Mouse (Mus musculus) neural tube, embryonic 11.5 days (tissue): Measurements from ENCODE around the gene Ppm1h. TPM values are rescaled to one million over a fixed set of nuclear protein-coding genes. Genes with fewer than 3 reads are reported as not detected.

Experiments used
- ATAC-seq: fragments of 200-750 bp; cut with Nextera tagmentation; 2 replicates; pipeline ENCODE4 v1.8.0; 2017; ENCODE audit warnings: moderate number of reproducible peaks, mild to moderate bottlenecking, moderate TSS enrichment, moderate library complexity; ENCODE audit not compliant: insufficient read depth, low FRiP score, low TSS enrichment
- DNase-seq: peaks from one replicate; pipeline ENCODE4 v3.0.0-alpha.2; 2015; ENCODE audit warnings: low spot score
- H3K27ac ChIP-seq: fragments of 300-500 bp; sonication (generic); 2 replicates; pipeline ENCODE4 v1.5.1; 2014; ENCODE audit warnings: low read depth, mild to moderate bottlenecking, low read length
- H3K27me3 ChIP-seq: fragments of 300-500 bp; sonication (generic); 2 replicates; pipeline ENCODE4 v1.6.1; 2014; ENCODE audit warnings: mild to moderate bottlenecking, low read length, mixed read lengths; ENCODE audit not compliant: control insufficient read depth, insufficient read depth
- H3K36me3 ChIP-seq: fragments of 300-500 bp; sonication (generic); 2 replicates; pipeline ENCODE4 v1.6.1; 2014; ENCODE audit warnings: mild to moderate bottlenecking, low read length, moderate library complexity, mixed read lengths; ENCODE audit not compliant: control insufficient read depth, insufficient read depth
- H3K4me1 ChIP-seq: fragments of 300-500 bp; sonication (generic); 2 replicates; pipeline ENCODE4 v1.6.1; 2014; ENCODE audit warnings: low read length, mixed read lengths; ENCODE audit not compliant: control insufficient read depth, insufficient read depth
- H3K4me2 ChIP-seq: fragments of 300-500 bp; sonication (generic); 2 replicates; pipeline ENCODE4 v1.6.1; 2014; ENCODE audit warnings: low read depth, mild to moderate bottlenecking, moderate library complexity
- H3K4me3 ChIP-seq: fragments of 300-500 bp; sonication (generic); 2 replicates; pipeline ENCODE4 v1.5.1; 2014; ENCODE audit warnings: low read depth, low read length
- H3K9ac ChIP-seq: fragments of 300-500 bp; sonication (generic); 2 replicates; pipeline ENCODE4 v1.6.1; 2014; ENCODE audit warnings: mild to moderate bottlenecking, low read length
- H3K9me3 ChIP-seq: fragments of 300-500 bp; sonication (generic); 2 replicates; pipeline ENCODE4 v1.6.1; 2016; ENCODE audit warnings: low read length; ENCODE audit not compliant: control insufficient read depth
- WGBS: fragments of 180-500 bp; shearing (Covaris S2); extraction: QIAGEN DNeasy Blood & Tissue Kit; methylation state at CpG from one replicate; pipeline ENCODE4 v1.1.7; 2014; 5-methylcytosine and 5-hydroxymethylcytosine counted together
- polyA plus RNA-seq: library from polyadenylated mRNA; unstranded; fragments of >200 nt; fragmentation: Nextera tagmentation; extraction: Ambion mirVana; gene quantifications from 2 replicates; pipeline ENCODE4 v1.2.1, GENCODE M21; 2014

The Ppm1h gene
- polyA plus RNA-seq, 1 experiment from 2014 or later = 15.1 TPM

DNA sequence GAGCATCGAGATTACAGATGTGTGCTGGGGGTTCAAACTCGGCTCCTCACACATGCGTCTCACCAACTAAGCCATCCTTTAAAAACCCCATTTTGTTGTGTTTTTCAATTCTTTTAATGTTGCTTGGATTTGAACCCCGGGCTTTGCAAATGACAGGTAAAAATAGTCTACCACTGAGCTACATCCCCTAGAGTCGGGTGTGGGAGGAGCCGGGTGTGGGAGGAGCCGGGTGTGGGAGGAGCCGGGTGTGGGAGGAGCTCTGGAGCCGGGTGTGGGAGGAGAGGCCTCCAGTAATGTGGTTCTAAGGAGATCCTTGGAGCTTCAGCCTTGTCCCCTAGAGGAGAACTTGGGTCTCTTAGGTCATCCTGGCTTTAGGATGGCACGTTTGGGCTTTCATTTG is 152.1 kb downstream of the Ppm1h start:
- no peak for DNase-seq
- Histone ChIP-seq H3K36me3 (no peaks in the 10 kb centered on the region), H3K27ac (no peak overlapping the region), H3K4me1 (no peaks in the 10 kb centered on the region), H3K9me3 (no peaks in the 10 kb centered on the region; the same call in 1 of the 2 replicates), H3K4me2 (no peak overlapping the region), H3K9ac (no peak overlapping the region), H3K4me3 (no peak overlapping the region), H3K27me3 (no peaks in the 10 kb centered on the region)
- ATAC-seq = no peak
- 89% methylated on average over 10 of the region's 10 CpGs for WGBS

DNA sequence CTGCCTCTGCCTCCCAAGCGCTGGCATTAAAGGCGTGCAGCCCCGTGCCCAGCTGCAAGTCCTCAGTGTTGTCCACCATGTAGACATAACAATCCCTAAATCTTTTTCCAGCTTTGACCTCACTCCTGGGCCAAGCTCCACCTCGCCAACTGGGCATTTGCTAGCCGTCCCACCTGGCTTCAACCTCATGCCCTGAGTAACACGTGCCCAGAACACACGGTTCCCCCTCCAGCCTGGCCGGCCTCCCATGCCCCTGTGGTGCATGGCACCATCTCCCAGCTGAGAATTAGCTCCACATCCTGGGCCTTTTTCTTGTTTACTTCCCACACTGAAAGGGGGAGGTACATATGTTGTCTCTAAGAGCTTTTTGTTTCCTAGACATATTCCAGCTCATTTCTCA is 163.5 kb downstream of the Ppm1h start:
- Histone ChIP-seq H3K9me3 (no peaks in the 10 kb centered on the region), H3K27ac (no peak overlapping the region), H3K27me3 (no peaks in the 10 kb centered on the region), H3K4me3 (no peak overlapping the region), H3K36me3 (no peaks in the 10 kb centered on the region), H3K4me1 (no peaks in the 10 kb centered on the region), H3K9ac (no peak overlapping the region), H3K4me2 (no peak overlapping the region)
- no peak for DNase-seq
- ATAC-seq = no peak
- 90% methylated on average over 8 of the region's 8 CpGs for WGBS

DNA sequence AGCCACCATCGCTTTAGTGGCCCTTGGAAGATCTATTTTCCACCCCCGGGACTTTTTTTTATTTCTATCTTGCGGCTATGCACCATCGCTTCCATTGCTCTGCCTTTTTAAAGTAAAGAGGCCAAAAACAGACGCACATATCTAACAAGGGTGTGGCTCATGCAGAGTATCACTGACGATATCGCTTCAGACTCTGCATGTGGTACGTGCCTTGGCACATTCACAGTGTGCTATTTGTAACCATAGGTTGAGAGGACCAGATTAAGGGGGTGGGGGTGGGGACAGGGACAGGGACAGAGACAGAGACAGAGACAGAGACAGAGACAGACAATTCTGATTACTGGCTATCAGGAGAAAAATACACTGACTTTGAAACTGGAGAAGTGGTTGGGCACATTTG is 164.4 kb downstream of the Ppm1h start:
- 96% methylated on average over 8 of the region's 8 CpGs for WGBS
- Histone ChIP-seq H3K4me1 (no peaks in the 10 kb centered on the region), H3K4me2 (no peak overlapping the region), H3K27ac (no peak overlapping the region), H3K27me3 (no peaks in the 10 kb centered on the region), H3K36me3 (no peaks in the 10 kb centered on the region), H3K9ac (no peak overlapping the region), H3K9me3 (no peaks in the 10 kb centered on the region), H3K4me3 (no peak overlapping the region)
- DNase-seq = no peak
- no peak for ATAC-seq

DNA sequence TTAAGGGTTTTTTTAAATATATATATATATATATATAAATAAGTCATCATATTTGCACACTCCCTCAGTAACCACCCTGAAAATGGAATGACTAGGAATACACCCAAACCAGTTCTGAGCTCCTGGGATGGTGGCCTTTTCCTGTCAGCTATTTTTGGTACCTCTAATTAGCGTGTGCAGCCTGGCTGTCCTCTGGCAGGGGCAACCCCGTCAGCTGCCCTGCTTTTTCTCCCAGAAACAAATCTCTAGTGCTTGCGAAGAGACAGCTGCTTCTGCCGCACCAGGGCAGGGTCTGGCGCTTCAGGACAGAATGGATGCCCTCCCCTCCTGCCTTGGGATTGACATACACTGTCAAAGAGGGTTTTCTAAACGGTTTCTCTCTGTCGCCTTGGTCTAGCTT is 166.9 kb downstream of the Ppm1h start:
- 67% methylated on average over 7 of the region's 7 CpGs for WGBS
- H3K9me3 ChIP-seq = no peaks in the 10 kb centered on the region
- H3K9ac ChIP-seq = no peak overlapping the region
- no peaks in the 10 kb centered on the region for H3K36me3 ChIP-seq
- H3K4me2 ChIP-seq = no peak overlapping the region
- no peaks in the 10 kb centered on the region for H3K27me3 ChIP-seq
- ATAC-seq (no peak), DNase-seq (no peak)
- no peak overlapping the region for H3K4me3 ChIP-seq
- no peak overlapping the region for H3K27ac ChIP-seq
- H3K4me1 ChIP-seq = no peaks in the 10 kb centered on the region

DNA sequence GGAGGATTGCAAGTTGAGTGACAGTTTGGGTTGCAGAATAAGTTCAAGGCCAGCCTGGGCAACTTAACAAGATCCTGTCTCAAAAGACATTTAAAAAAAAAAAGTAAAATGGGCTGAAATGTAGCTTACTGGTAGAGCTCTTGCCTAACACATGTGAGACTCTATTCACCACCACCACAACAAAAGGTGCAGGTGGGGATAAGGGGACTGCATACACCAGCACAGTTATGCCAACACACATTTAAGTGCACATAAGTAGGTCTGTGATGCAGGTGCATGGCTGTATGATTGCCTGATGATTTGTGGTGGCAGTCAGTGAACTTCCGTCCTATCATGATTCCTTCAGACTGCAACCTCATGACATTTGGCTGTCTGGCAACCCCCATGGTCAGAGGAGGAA is 167.9 kb downstream of the Ppm1h start:
- no peak overlapping the region for H3K27ac ChIP-seq
- no peak overlapping the region for H3K4me2 ChIP-seq
- 85% methylated on average over 1 of the region's 1 CpGs for WGBS
- ATAC-seq (no peak), DNase-seq (no peak)
- H3K9me3 ChIP-seq = no peaks in the 10 kb centered on the region
- H3K4me3 ChIP-seq = no peak overlapping the region
- H3K36me3 ChIP-seq = no peaks in the 10 kb centered on the region
- no peak overlapping the region for H3K9ac ChIP-seq
- H3K27me3 ChIP-seq = no peaks in the 10 kb centered on the region
- no peaks in the 10 kb centered on the region for H3K4me1 ChIP-seq

DNA sequence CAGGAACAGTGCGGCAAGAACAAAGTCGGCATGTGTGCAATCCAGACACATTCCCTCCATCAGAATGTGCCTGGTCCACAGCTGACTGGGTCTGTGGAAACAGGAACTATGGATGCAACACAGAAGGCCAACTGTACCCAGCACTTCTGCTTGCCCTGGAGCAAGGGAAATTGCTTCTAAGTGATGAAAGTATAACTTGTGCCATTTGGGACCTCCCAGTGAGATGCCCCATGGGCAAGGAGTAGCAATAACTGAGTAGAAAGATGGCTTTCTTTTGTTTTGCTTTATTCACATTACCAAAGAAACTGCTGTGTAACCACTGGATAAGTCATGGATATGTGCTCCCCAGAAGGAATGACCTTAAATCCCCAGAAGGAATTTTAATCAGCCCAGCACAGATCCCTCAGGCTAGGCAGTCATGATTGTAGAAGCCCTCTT is 169.5 kb downstream of the Ppm1h start:
- WGBS = 86% methylated on average over 2 of the region's 2 CpGs
- ATAC-seq (no peak), DNase-seq (no peak)
- H3K4me2 ChIP-seq = no peak overlapping the region
- H3K9ac ChIP-seq = no peak overlapping the region
- no peak overlapping the region for H3K4me3 ChIP-seq
- no peaks in the 10 kb centered on the region for H3K36me3 ChIP-seq
- H3K4me1 ChIP-seq = no peaks in the 10 kb centered on the region
- no peaks in the 10 kb centered on the region for H3K27me3 ChIP-seq
- H3K9me3 ChIP-seq = no peaks in the 10 kb centered on the region
- H3K27ac ChIP-seq = no peak overlapping the region

DNA sequence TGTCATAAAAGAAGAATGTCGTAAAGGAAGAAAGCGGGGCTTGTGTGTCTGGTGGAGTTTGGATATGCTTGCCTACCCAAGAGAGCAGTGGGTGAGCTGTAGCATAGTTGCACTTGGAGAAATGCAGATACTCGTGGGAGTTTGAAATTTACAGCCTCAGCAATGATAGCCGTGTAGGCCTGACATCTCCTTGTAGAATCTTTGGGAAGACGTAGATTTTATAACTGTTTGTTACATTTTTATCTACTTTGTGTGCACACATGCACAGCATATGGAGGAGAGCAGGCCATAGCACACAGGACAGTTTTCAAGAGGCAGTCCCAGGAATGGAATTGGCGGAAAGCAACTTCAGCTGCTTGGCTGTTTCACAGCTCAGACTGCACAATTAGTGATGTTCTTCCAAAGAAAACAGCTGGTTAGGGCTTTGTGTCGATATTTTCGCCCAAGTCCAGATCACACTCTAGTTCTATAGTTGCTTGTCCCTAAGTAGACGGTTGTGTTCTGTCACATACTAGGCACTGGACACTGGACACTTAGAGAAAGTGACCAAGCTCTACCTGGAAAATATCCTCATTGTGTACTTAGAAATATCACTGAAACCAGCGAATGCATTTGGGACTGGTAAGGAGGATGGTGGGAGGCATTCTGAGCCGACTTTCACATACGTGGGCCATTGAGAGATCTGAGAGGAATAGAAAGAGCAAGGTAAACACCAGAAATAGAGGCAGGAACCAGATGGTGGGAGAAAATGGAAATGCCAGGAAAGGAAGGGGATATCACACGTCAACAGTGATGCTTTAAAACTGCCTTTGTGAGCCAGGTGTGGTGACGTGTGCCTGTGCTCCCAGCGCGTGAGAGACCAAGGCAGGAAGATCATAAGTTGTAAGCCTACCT is 173.0 kb downstream of the Ppm1h start:
- no peaks in the 10 kb centered on the region for H3K36me3 ChIP-seq
- no peaks in the 10 kb centered on the region for H3K27me3 ChIP-seq
- H3K4me2 ChIP-seq = no peak overlapping the region
- no peaks in the 10 kb centered on the region for H3K9me3 ChIP-seq
- no peak overlapping the region for H3K9ac ChIP-seq
- DNase-seq (no peak), ATAC-seq (no peak)
- H3K4me1 ChIP-seq = no peaks in the 10 kb centered on the region
- H3K27ac ChIP-seq = no peak overlapping the region
- no peak overlapping the region for H3K4me3 ChIP-seq
- 89% methylated on average over 16 of the region's 16 CpGs for WGBS

DNA sequence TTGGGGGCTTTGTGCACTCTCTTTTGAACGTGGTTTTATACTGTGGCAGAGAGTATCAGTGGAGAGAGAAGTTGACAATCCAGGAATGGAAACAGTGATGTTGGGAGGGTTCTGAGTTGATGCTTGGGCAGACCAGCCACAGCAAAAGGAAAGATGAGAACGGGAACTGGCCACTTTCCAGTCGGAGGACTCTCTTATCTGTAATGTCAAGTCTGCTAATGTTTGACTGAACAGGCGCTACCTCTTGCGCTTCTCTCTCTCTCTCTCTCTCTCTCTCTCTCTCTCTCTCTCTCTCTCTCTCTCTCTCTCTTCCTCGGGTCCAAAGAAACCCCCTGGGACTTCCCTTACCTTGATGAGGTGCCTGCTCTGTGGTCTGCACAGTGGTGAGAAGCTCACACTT is 176.0 kb downstream of the Ppm1h start:
- 89% methylated on average over 6 of the region's 6 CpGs for WGBS

DNA sequence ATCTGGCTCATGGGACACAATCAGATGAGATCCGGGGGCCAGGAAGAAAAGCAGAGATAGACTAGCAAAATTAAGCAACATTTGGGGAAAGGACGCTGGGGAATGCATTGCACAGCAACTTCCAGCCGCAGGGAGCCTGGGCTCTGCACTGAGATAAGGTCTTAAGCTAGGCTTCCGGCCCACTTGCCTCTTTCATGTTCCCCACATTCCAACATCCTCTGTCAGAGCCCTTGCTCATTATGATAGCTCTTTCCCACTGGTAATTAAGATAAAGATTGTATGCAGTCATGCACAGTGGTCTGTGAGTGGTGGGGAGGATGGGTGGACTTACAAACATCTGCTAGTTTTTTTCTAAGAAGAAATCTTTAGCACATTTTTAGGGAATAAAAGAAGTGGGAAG is 176.6 kb downstream of the Ppm1h start:
- no peak overlapping the region for H3K27ac ChIP-seq
- ATAC-seq (no peak), DNase-seq (no peak)
- H3K9me3 ChIP-seq = no peaks in the 10 kb centered on the region
- no peaks in the 10 kb centered on the region for H3K36me3 ChIP-seq
- H3K4me1 ChIP-seq = no peaks in the 10 kb centered on the region
- 78% methylated on average over 4 of the region's 4 CpGs for WGBS
- H3K9ac ChIP-seq = no peak overlapping the region
- no peak overlapping the region for H3K4me2 ChIP-seq
- no peak overlapping the region for H3K4me3 ChIP-seq
- no peaks in the 10 kb centered on the region for H3K27me3 ChIP-seq

More for the DNA sequence above, 176.0 kb downstream of the Ppm1h start:
- Histone ChIP-seq H3K9ac (no peak overlapping the region), H3K27me3 (no peaks in the 10 kb centered on the region), H3K4me3 (no peak overlapping the region), H3K4me1 (no peaks in the 10 kb centered on the region), H3K36me3 (no peaks in the 10 kb centered on the region), H3K27ac (no peak overlapping the region), H3K4me2 (no peak overlapping the region), H3K9me3 (no peaks in the 10 kb centered on the region)
- no peak for ATAC-seq
- DNase-seq = no peak
